Mouse (Mus musculus): ENCODE results near the gene Tceanc.
"Not testable (repeated sequence)": the region's sequence is repeated elsewhere in the genome, so short reads cannot be mapped to it uniquely, and the experiment has no call there.

The Tceanc gene

DNA sequence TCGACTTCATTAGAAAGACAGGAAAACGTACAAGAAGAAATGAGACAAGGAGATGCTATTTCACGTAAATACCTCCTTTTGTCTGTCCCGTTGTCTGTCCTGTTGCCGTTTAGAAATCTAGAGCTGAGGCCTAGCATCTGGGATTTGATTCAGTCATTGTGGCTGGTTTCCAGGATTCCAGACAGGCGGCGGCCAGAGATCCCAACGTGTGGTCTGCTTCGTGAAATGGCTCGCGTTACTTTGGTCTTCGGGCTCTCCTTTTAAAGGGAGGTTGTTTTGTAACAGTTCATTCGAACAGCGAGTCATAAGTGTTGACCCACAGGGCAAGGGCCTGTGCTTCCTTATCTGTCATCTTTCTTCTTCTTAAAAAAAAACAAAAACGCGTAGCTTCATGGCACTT, at the start of gene Tceanc:
Gene Tceanc, minus strand, starts transcription at position 223 of the 400 bp plus-strand sequence.
- DNase-seq (ENCODE audit: extremely low spot score) = no peak

DNA sequence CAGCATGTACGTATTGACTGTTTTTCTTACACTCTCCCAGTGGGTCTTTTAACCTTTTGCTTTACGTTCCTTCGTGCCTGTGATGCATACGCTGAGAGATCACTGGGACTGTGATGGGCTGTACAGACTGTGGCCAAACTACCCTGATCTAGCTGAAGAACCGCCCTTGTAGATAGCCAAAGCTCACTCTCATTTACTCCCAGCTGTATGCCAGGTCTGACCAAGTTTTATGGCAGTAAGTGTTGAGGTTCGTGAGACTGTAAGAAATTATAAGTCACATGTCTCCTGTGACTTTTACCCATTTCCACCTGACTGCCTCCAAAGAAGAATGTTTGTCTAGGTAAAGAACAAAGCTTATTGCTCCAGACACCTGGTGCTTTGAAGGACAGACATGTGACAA, 47.6 kb upstream of the Tceanc start:
- DNase-seq (ENCODE audit: extremely low spot score) = no peak

DNA sequence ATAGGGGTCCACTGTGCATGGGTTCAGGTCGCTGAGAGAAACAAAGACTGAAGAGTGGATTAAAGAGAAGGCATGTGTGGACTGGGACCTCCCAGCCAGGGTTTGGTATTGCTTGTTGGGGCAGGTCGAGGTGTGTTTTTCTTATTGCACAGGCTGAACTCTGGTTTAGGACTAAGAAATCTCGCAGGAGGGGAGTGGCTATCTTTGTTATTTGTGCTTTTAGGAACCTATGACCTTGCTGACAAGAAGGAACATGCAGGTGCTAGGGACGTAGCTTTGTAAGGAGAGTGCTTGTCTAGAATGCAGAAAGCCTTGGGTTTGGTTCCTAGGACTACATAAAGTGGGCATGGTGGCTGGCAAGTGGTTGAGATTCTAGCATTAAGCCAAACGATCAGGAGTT, 47.0 kb upstream of the Tceanc start:
- DNase-seq (ENCODE audit: extremely low spot score) = no peak

DNA sequence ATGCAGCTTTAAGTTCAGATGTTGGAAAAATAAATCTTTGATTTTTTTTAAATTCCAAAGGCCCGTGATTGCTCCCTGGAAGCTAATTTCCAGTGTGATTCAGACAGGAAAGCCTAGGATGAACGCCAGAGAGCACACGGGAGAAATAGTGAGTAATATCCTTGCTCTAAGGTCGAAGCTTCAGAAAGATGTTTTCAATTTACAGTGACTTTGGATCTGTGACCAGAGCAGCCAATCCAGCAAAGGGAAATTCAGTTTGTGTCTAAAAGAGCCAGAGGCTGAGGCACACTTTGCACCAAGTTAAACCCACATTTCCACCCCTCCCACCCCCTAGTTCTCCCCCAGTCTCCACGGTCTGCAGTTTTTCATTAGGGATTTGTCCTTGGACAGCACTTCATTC, 46.5 kb upstream of the Tceanc start:
- DNase-seq (ENCODE audit: extremely low spot score) = no peak

DNA sequence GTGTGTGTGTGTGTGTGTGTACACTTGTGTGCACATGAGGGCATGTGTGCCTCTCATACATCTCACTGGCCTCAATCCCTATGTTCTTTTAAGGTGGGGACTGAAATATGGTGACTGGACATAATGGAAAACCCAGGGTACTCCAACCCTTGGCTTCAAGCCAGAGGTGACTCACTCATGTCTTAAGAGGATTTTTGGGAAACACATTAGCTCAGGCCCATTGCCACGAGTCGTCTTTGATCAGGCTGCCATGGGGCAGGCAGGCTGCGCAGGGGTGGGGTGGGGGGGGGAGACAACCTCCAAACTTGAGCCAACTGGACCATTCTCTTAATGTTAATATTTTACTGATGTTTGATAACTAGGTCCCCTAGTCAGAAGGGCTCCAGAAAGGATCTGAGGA, 41.0 kb upstream of the Tceanc start:
- no peak for DNase-seq (ENCODE audit: extremely low spot score)

DNA sequence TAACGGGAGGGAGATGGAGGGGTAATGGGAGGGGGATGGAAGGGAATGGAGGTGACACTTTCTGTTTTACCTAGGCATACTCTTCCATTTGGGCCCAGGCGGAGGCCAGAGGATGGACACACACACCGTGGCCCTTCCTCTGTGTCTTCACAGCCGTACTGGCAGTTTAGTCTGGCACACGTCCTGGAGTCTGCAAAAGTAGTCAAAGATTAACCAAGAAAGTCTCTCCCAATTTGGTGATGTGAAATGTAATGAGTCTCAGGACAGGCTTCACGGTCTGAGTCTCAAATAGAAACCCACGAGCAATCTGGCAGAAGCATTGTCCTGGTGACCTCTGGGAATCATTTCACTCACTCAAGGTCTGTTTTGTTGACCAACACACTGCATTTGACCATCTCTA, 34.0 kb upstream of the Tceanc start:
- DNase-seq (ENCODE audit: extremely low spot score) = no peak

DNA sequence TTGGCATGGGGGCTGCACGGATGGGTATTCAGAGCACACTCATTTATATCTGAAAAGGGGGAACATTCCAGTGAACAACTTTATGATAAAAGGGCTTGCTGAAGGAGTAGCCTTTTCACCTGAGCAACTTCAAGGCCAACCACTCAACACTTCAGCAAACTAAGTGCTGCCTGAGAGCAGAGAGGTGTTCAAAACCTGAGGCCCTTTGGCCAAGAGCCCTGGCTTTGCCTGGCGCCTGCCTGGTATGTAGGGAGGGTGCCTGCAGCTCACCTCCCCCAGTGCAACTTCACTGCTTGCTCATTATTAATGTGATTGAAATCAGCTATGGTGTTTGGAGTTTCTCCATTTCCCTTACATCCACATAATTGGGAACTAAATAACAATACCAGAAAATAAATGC, 28.1 kb upstream of the Tceanc start:
- DNase-seq (ENCODE audit: extremely low spot score) = no peak

DNA sequence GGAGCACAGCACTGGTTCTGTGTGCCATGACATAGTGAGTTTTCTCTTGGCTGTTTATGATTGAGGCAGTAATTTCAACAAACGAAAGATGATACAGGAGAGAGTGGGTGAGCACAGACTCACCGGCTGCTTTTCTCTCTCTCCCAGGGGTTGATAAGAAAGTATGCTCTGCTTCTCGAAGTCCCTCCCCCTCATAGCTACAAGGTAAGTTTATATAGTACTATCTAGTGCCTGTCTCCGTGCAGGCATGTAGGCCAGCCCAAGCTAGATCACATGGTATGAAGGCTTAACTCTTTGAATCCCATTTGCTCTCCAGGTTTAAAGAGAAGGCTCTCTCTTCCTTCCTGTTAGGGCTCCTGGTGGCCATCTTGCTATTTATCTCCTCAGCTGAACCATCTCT, 16.8 kb upstream of the Tceanc start:
- DNase-seq (ENCODE audit: extremely low spot score) = no peak

DNA sequence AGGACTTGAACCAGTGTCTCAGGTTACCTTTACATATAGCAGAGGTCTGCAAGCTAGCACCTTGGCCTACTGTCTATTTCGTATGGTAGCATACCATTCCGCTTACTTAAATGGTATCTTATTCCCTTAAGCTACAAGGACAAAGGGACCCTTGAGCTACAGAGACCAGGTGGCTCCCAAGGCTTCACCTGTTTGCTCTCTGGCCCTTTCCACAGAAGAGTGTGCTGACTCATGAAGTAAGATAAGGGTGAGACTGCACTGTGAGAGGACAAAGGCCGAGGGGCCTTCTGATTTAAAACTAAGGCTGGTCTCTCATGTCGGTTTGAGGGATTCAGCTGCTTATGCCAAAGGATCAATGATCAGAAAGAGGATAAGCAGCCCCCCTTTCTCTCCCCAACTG, 15.1 kb upstream of the Tceanc start:
- no peak for DNase-seq (ENCODE audit: extremely low spot score)

DNA sequence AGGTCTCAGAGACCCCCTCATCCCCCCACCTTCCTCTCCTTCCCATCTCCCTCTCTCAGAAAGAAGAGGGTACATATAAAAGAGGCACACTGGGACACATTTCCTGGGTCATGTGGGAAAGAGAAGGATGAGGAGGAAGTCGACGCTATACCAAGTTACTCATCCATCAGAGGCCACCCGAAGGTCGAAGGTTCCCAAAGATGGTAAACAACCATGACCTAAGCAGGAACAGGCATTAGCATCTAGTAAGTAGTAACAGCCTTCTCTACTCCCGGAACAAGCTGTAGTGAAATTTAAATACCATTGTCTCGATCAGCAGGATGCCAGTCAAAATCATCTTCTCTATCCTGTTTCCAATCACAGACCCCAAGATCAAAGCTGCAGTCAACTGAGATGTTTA, 13.3 kb upstream of the Tceanc start:
- DNase-seq (ENCODE audit: extremely low spot score) = no peak

DNA sequence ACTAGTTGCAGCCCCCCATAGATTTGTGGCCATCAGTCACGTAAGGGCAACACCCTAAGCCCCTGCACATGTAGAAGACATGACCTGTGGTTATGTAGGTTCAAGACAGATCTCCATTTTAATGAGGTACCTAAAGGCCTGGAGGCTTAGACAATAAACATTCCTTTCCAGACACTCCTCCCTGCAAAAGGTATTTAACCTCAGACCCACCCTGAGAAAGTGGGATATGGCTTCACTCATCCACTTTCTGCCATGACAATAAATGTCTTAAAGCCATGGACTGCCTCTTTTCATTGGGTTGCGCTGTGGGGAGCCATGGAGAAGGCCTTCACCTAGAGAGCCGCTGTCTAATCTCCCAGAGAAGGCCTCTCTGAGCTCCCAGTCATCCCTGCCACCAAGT, 9.8 kb upstream of the Tceanc start:
- no peak for DNase-seq (ENCODE audit: extremely low spot score)

DNA sequence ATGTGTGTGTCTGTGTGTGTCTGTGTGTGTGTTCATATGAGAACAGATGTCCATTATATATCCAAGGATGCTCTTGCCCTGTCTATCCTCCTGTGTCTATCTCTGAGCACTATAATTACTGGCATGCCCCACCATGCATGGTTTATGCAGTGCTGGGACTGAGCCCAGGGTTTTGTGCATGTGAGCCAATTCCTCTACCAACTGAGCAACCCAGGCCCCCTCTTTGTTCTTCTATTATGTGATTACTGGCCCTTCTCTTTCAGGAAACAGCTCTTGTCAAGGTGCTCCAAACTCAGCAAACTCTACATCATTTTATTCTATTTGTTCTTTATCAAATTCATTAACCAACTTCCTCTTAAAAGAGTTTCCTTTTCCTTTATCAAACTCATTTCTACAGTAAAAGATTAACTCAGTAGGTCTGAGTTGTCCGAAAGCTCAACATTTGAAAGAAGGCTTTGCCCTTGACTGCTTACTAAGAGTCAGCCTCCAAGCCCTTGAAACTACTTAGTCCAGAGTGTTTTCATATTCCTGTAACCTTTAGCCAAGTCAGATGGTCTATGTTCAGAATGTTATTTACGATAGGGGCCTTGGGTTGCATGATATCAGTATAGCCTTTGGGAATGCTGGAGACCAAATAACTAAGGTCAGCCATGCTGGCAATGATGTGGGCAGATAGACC, 7.4 kb upstream of the Tceanc start:
- DNase-seq (ENCODE audit: extremely low spot score) = no peak

DNA sequence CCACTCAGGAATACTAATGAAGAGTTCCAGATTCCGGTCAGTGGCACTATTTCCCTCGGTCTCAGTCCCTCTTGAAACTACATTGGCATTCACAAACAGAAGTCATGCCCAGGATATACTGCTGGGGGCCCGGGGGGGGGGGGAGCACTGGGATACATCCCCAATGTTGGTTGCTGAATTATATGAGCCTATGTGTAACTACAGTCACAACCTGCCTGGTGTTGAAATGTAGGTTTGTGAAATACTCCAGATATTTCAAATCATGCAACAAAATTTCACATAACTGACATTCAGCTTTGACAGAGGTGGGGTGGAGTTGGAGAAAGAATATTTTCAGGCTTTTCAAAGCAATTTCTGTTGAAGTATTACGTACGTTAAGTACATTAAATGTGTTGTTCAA, 2.4 kb upstream of the Tceanc start:
- no peak for DNase-seq (ENCODE audit: extremely low spot score)

DNA sequence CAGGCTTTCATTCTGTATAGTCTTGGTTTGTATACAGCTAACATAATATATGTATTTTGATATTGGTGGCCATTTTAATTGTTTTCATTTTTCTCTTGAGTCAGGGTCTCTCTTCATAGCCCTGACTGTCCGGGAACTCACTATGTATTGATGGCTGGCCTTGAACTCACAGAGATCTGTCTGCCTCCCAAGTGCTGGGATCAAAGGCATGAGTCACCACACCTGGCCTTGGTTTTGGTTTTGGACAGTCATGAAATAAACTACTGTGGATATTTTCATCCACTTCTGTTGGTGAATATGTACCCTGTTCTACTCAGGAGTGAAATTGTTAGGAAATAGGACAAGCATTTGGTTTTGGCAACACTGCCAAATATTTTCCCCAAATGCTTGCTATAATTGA, 1.7 kb downstream of the Tceanc start:
- no peak for DNase-seq (ENCODE audit: extremely low spot score)

DNA sequence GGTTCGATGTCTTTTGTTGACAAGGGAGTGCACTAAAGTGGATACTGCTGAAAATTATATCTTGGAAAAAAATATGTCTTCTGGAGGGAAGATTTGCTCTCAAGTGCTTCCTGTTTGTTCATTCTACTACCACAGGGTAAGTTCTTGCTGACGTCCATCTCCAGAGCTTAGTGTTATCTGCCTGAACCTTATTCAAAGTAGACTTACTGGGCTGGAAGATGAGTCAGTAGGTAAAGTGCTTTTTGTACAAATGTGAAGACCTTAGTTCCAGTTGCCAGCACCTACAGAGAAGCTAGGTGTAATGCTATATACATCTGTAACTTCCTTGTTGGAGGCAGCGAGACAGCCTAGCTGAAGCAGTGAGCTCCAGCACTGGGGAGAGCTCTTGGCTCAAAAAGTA, 2.4 kb downstream of the Tceanc start:
- no peak for DNase-seq (ENCODE audit: extremely low spot score)

DNA sequence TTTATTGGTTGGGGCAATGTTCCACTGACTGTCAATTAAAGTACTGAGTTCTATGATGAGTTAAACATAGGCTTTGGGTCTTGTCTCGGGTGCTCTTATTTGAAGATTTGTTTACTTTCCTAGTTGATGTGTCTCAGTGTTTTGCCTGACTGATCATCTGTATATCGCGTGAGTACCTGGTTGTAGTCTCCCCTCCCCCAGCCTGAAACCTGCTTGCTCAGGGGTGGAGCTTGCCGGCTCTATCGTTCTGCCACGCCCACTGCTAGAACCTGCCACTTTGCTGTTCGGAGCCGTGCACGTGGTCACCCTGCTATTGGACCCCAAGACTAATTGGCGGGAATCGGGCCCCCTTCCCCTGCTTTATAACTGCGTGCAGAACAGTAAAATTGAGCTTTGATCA, 4.3 kb downstream of the Tceanc start:
- DNase-seq (ENCODE audit: extremely low spot score) = not testable (repeated sequence)

DNA sequence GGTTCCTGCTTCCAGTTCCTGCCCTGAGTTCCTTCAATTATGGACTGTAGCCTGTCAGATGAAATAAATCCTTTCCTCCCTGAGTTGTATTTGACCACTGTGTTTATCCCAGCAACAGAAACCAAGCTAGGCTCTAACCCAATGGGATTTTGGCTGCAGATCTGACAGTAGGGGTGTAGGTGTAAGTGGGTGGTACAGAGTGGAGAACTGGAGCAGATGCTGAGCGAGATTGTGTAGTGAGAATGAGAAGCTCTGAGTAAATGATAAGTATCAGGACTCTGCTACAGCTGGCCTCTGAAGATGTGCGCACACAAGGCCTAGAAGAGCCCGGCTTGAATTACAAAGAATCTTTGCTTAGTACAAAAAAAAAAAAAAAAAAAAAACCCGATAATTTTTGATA, 6.3 kb downstream of the Tceanc start:
- DNase-seq (ENCODE audit: extremely low spot score) = no peak

DNA sequence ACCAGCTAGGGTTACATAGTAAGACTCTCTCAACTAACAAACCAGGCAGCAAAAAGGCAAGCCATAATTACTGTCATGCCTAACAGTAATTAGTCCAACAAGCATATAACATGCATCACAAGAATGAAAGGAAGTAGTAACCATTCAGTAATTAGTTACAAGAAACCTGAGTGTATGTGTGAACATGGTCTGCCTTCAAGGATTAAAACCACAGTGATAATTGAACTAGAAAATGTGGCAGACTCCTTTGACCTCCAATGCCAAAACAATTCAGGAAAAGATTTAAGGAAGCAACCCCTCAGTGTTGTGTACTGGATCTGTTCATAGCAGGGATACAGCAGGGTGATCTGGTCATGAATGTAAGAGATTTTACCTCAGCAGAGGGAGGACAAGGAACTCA, 7.3 kb downstream of the Tceanc start:
- no peak for DNase-seq (ENCODE audit: extremely low spot score)

DNA sequence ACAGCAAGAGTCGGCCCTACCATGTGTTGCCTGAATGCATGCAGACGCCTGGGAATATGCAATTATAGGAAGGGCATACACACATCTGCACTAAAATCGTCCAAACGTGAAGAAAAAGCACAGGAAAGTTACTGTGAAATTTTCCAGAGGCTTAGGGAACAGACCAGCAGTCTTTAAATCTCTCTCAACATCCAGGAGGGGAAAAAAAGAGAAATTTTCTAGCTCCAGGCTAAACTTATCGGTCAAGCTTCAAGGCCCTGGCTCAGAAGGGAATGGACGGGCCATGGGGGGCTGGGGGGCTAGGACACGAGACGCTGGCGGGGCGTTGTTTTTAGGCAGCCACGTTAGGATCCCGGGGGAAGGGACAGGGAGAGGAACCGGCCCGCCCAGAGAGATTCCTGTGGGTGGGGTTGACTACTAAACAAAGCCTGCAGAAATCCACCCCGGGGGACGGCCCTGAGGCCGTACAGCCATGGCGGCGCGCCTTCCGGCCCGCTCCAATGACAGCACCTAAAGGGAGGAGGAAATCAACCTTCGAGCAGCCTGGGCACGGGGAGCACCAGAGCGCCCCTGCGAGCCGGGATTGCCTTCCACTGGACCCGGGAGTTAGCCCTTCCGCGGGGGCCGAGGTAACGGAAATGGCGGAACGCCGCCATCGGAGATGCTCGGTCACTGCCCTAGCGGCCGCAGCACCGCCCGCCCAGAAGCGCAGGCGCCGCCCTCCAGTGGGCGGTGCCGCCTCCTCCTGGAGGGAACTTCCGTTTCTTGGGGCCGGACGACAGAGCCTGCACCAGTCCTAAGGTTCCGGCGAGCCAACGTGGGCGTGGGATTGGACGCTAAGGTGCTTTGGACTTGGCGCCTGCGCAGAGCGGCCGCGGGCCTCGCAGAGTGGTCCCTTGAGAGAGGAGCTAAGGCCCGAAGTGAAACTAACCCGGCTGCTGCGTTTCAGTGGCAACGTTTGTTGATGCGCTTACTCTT, 8.3 kb downstream of the Tceanc start:
- peak; percentile 86 for DNase-seq (ENCODE audit: extremely low spot score)

DNA sequence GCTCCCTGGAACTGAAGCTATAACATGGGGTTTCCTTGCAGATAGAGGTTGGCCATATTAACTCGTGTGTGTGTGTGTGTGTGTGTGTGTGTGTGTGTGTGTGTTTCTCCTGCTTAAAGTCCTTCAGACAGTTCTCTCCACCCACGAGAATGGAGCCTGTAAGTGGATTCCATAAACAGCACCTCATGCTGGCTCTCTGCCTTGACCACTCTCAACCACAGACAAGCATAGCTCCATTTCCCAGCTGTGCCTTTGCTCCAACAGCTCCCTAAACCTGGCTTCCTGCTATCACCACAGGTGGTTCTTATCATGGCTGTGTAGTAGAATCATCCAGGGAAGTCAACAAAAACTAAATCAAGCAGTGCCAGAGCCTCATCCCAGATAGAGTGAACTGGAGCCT, 13.9 kb downstream of the Tceanc start:
- DNase-seq (ENCODE audit: extremely low spot score) = no peak

DNA sequence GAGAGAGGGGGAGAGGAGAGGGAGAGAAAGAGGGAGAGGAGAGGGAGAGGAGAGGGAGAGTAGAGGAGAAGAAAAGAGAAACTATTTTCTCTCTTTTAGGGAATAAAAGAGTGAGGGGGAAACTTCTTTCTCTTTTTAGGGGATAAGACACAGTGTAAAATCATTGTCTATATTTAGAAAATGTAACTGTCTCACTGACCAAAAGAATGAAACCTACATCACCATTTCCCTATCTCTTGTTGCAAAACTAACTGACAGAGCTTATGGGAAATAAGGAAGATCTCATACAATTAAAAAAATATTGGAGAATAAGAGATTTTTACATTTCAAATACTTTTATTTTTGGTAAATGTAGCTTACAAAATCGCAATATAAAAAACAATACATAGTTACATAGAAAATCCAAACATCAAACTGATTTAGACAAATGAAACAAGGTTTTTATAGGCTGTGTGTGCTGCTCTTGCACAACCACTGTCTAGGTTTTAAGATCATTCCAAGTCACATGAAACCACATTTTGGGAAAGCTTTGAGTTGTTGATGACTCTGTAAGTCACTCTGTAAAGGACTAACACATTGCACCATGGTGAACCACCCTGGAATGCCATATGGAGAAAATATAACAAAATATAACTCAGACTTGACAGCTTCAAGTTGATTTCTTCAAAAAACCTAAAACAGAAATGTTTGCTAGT, 18.7 kb downstream of the Tceanc start:
- no peak for DNase-seq (ENCODE audit: extremely low spot score)

DNA sequence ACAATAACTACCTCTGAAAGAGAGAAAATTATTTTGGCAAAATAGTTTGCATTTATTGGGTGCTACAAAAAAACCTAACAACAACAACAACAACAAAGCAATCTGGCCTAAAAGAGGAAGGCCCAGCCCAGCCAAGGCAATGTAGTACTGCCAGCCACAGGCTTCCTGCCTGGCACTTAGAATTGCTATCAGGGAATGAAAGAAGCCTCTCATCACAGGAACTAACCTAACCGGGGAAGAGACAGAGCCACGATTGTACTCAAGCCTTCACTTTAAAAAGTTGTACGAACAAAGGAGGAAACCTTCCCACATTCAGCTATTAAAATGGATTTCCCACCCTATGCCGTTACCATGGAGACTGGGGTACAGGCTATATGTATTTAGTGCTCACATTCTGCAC, 20.6 kb downstream of the Tceanc start:
- DNase-seq (ENCODE audit: extremely low spot score) = no peak

DNA sequence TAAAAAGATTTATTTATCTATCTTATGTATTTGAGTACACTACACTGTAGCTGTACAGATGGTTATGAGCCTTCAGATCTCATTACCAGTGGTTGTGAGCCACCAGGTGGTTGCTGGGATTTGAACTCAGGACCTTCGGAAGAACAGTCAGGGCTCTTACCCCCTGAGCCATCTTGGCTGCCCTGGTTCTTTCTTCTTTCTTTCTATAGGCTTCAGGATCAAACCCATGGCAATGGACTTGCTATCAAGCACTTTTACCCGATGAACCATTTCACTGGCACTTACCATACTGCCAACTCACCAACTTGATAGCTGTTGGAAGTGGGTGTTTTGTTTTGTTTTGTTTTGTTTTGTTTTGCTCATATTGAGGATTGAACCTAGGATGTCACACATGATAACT, 23.3 kb downstream of the Tceanc start:
- no peak for DNase-seq (ENCODE audit: extremely low spot score)

All from embryo, embryonic 9.5 days (tissue).